Mouse (Mus musculus): ENCODE results near the gene Bbs7. TPM values are rescaled to one million over a fixed set of nuclear protein-coding genes. Genes with fewer than 3 reads are reported as not detected.

Gene Bbs7
- total and polyA plus RNA-seq, 3 experiments, result 2.0 to 16.5 (median 12.2) TPM

- Histone ChIP-seq H3K4me3 (ENCODE audit: low read depth, low read length) (no peak overlapping the region), H3K9me3 (replicated peaks) (no peaks in the 10 kb centered on the region), H3K4me1 (ENCODE audit: insufficient read depth, low read depth, low read length) (no peaks in the 10 kb centered on the region), H3K36me3 (replicated peaks) (no peaks in the 10 kb centered on the region), H3K27me3 (ENCODE audit: insufficient read depth, low read length) (peaks cover 32% of the 10 kb centered on the region)
- ATAC-seq (ENCODE audit: extremely low read depth, insufficient number of reproducible peaks, low FRiP score, poor library complexity, severe bottlenecking) (no peak), DNase-seq (ENCODE audit: low spot score) (no peak)
- TF ChIP-seq GATA1 (IDR thresholded peaks at IDR 0.05; ENCODE audit: borderline replicate concordance, low read length) (no peak), POLR2AphosphoS5 (IDR thresholded peaks at IDR 0.05; ENCODE audit: insufficient replicate concordance, low read depth, low read length) (no peak), GATA2 (IDR thresholded peaks at IDR 0.05; ENCODE audit: borderline replicate concordance, low read depth, low read length) (no peak), TAL1 (conservative IDR thresholded peaks at IDR 0.05; ENCODE audit: low read depth, low read length) (no peak), CTCF (IDR thresholded peaks at IDR 0.05; ENCODE audit: low read depth, low read length) (no peak)
Measured at GRCm38 (mm10) chr3:36540756-36541155, 72.5 kb downstream of the Bbs7 start.

DNA sequence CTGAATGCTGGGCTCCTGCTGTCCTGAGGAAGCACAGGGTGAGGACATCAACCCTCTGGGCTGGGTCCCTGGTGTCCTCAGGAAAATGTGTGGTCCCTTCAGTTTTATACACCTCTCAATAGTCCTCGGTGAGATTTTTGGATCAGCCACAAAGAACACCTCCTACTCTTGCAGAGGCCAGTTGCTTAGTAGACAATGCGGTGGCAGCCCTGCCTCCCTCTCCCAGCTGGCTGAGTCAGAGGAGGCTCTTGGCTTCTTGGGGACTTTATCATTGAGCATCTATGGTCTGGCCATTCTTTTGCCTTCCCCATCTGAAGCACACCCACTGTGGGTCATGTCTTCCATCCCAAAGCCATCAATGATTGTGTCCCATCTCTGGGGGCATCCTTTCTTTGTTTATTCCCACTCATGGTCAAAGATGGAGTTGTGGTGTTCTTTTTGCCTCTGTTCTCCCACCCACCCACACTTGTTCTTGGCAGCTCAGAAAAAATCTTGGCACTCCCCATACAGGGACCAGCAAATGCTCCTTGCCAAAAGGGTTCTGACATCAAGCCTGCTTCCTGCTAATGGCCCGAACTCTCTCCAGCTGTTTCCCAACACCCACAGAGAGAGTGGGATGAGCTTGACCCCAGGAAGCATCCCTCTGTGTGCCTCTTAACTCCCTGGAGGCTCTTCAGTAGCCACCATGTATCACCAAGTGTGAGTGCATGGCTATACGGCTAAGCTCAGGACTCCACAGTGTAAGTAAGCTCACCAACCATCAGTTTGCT is 75.4 kb downstream of the Bbs7 start:
- Histone ChIP-seq H3K4me1 (ENCODE audit: insufficient read depth, low read depth, low read length) (no peaks in the 10 kb centered on the region), H3K36me3 (replicated peaks) (no peaks in the 10 kb centered on the region), H3K4me3 (ENCODE audit: low read depth, low read length) (no peak overlapping the region), H3K27me3 (ENCODE audit: insufficient read depth, low read length) (peaks cover 29% of the 10 kb centered on the region), H3K9me3 (replicated peaks) (no peaks in the 10 kb centered on the region)
- TF ChIP-seq GATA2 (IDR thresholded peaks at IDR 0.05; ENCODE audit: borderline replicate concordance, low read depth, low read length), result no peak
- no peak for TF ChIP-seq POLR2AphosphoS5 (IDR thresholded peaks at IDR 0.05; ENCODE audit: insufficient replicate concordance, low read depth, low read length)
- TF ChIP-seq TAL1 (conservative IDR thresholded peaks at IDR 0.05; ENCODE audit: low read depth, low read length), result no peak
- no peak for TF ChIP-seq GATA1 (IDR thresholded peaks at IDR 0.05; ENCODE audit: borderline replicate concordance, low read length)
- TF ChIP-seq CTCF (IDR thresholded peaks at IDR 0.05; ENCODE audit: low read depth, low read length), result no peak
- ATAC-seq (ENCODE audit: extremely low read depth, insufficient number of reproducible peaks, low FRiP score, poor library complexity, severe bottlenecking) (no peak), DNase-seq (ENCODE audit: low spot score) (no peak)

DNA sequence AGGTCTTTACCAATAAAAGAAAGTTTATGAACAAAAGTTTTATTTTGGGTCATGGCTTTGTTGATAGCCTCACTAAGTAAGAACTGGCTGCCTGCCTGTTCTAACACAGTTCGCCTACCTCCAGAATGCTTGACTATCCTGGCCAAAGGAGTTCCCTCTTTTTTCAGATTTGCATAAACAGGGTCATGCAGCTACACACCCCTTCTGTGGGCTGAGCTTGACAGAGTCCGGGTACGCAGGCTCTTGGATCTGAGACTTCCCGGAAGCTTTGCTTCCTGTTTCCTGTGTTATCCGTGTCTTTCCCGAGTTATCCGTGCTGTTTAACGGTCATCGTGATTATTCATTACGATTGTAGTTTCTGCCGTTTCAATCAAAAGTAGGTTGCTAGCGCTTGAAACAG is 77.2 kb downstream of the Bbs7 start:
- Histone ChIP-seq H3K4me3 (ENCODE audit: low read depth, low read length) (no peak overlapping the region), H3K4me1 (ENCODE audit: insufficient read depth, low read depth, low read length) (no peaks in the 10 kb centered on the region), H3K9me3 (replicated peaks) (no peaks in the 10 kb centered on the region), H3K36me3 (replicated peaks) (no peaks in the 10 kb centered on the region), H3K27me3 (ENCODE audit: insufficient read depth, low read length) (peaks cover 28% of the 10 kb centered on the region)
- DNase-seq (ENCODE audit: low spot score), result no peak
- TF ChIP-seq POLR2AphosphoS5 (IDR thresholded peaks at IDR 0.05; ENCODE audit: insufficient replicate concordance, low read depth, low read length) (no peak), CTCF (IDR thresholded peaks at IDR 0.05; ENCODE audit: low read depth, low read length) (no peak), TAL1 (conservative IDR thresholded peaks at IDR 0.05; ENCODE audit: low read depth, low read length) (no peak), GATA1 (IDR thresholded peaks at IDR 0.05; ENCODE audit: borderline replicate concordance, low read length) (no peak), GATA2 (IDR thresholded peaks at IDR 0.05; ENCODE audit: borderline replicate concordance, low read depth, low read length) (no peak)
- ATAC-seq (ENCODE audit: extremely low read depth, insufficient number of reproducible peaks, low FRiP score, poor library complexity, severe bottlenecking), result no peak

DNA sequence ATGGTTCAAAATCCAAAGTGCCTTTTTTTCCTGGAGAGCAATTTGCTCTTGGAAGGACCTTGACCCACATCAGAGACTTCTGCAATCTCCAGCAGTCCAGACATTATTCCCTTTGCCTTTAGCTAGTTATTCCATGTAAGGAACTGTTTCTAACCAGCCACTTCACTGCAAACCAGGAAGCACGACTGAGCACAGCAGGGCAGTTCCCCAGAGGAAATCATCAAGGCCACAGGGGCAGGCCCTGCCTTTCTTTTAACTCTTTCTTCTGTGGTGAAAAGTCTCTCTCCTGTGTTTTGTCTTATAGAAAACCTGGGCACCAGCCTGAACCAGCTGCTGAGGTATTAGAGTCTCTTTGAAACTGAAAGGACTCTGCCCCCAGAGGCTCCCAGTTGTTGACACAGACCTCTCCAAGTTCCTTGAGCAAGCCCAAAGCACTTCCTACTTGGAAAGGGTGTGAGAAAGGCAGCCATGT is 80.0 kb downstream of the Bbs7 start:
- no peak for TF ChIP-seq CTCF (IDR thresholded peaks at IDR 0.05; ENCODE audit: low read depth, low read length)
- no peak for TF ChIP-seq TAL1 (conservative IDR thresholded peaks at IDR 0.05; ENCODE audit: low read depth, low read length)
- TF ChIP-seq GATA1 (IDR thresholded peaks at IDR 0.05; ENCODE audit: borderline replicate concordance, low read length), result no peak
- TF ChIP-seq GATA2 (IDR thresholded peaks at IDR 0.05; ENCODE audit: borderline replicate concordance, low read depth, low read length), result no peak
- TF ChIP-seq POLR2AphosphoS5 (IDR thresholded peaks at IDR 0.05; ENCODE audit: insufficient replicate concordance, low read depth, low read length), result no peak
- no peaks in the 10 kb centered on the region for H3K4me1 ChIP-seq (ENCODE audit: insufficient read depth, low read depth, low read length)
- ATAC-seq (ENCODE audit: extremely low read depth, insufficient number of reproducible peaks, low FRiP score, poor library complexity, severe bottlenecking) (no peak), DNase-seq (ENCODE audit: low spot score) (no peak)
- H3K4me3 ChIP-seq (ENCODE audit: low read depth, low read length), result no peak overlapping the region
- H3K36me3 ChIP-seq (replicated peaks), result no peaks in the 10 kb centered on the region
- H3K9me3 ChIP-seq (replicated peaks), result no peaks in the 10 kb centered on the region
- H3K27me3 ChIP-seq (ENCODE audit: insufficient read depth, low read length), result peaks cover 17% of the 10 kb centered on the region

GRCm38 (mm10) chr3:36532738-36533137 is 80.5 kb downstream of the Bbs7 start:
- no peak for TF ChIP-seq GATA1 (IDR thresholded peaks at IDR 0.05; ENCODE audit: borderline replicate concordance, low read length)
- TF ChIP-seq POLR2AphosphoS5 (IDR thresholded peaks at IDR 0.05; ENCODE audit: insufficient replicate concordance, low read depth, low read length), result no peak
- TF ChIP-seq CTCF (IDR thresholded peaks at IDR 0.05; ENCODE audit: low read depth, low read length), result no peak
- no peak for TF ChIP-seq TAL1 (conservative IDR thresholded peaks at IDR 0.05; ENCODE audit: low read depth, low read length)
- TF ChIP-seq GATA2 (IDR thresholded peaks at IDR 0.05; ENCODE audit: borderline replicate concordance, low read depth, low read length), result no peak
- H3K9me3 ChIP-seq (replicated peaks), result no peaks in the 10 kb centered on the region
- H3K4me3 ChIP-seq (ENCODE audit: low read depth, low read length), result no peak overlapping the region
- no peaks in the 10 kb centered on the region for H3K4me1 ChIP-seq (ENCODE audit: insufficient read depth, low read depth, low read length)
- H3K36me3 ChIP-seq (replicated peaks), result no peaks in the 10 kb centered on the region
- H3K27me3 ChIP-seq (ENCODE audit: insufficient read depth, low read length), result peaks cover 12% of the 10 kb centered on the region
- no peak for ATAC-seq (ENCODE audit: extremely low read depth, insufficient number of reproducible peaks, low FRiP score, poor library complexity, severe bottlenecking)
- DNase-seq (ENCODE audit: low spot score), result no peak

DNA sequence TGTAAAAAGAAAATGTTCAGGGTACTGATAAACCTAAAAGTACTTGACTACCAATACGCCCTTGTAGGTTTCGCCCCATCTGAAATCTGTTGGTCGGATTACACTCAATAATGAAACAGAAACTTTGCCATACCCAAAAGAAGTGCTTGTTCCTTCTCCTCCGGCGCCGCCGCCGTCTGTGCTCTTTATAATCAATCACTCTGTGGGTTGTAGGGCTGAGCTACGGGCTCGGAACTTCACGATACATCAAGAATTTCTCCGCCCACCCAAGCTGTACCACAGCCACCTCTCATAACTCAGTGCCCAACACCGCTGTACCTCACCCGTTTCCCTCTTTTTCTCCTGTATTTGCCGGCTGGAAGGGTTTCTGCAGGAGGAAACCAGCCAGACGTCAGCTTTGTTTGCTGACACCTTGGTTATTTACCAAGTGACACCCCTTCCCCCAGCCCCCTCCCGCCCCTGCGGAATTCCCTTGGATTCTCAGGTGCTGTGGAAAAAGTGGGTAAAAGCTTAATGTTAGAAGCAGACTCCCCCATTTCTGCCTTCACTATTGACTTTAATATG is 81.2 kb downstream of the Bbs7 start:
- Histone ChIP-seq H3K9me3 (replicated peaks) (no peaks in the 10 kb centered on the region), H3K4me1 (ENCODE audit: insufficient read depth, low read depth, low read length) (no peaks in the 10 kb centered on the region), H3K27me3 (ENCODE audit: insufficient read depth, low read length) (peaks cover 11% of the 10 kb centered on the region), H3K36me3 (replicated peaks) (no peaks in the 10 kb centered on the region), H3K4me3 (ENCODE audit: low read depth, low read length) (no peak overlapping the region)
- TF ChIP-seq GATA2 (IDR thresholded peaks at IDR 0.05; ENCODE audit: borderline replicate concordance, low read depth, low read length) (no peak), CTCF (IDR thresholded peaks at IDR 0.05; ENCODE audit: low read depth, low read length) (no peak), POLR2AphosphoS5 (IDR thresholded peaks at IDR 0.05; ENCODE audit: insufficient replicate concordance, low read depth, low read length) (no peak), GATA1 (IDR thresholded peaks at IDR 0.05; ENCODE audit: borderline replicate concordance, low read length) (no peak), TAL1 (conservative IDR thresholded peaks at IDR 0.05; ENCODE audit: low read depth, low read length) (no peak)
- DNase-seq (ENCODE audit: low spot score), result no peak
- no peak for ATAC-seq (ENCODE audit: extremely low read depth, insufficient number of reproducible peaks, low FRiP score, poor library complexity, severe bottlenecking)

Measured in G1E (cell line).